Mouse (Mus musculus): ENCODE results near the gene Macf1.

DNA sequence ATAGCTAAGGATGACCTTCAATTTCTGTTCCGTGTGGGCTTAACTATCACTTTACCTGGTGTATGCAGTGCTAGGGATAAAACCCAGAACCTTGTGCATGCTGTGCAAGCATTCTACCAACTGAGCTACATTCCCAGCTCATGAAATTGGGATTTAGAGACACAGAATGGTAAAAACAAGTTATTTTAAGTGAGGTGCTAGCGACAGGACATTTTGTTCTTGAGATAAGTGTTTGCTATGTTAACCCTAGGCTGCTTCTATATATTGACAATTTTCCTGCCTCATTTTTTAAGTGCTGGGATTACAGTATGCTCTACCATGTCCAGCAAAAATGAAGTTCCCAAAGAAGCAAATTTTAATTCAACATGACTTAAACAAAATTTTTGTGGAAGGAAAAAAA, 267.3 kb downstream of the Macf1 start:
- TF ChIP-seq POLR2A (IDR thresholded peaks at IDR 0.05; ENCODE audit: insufficient read depth, low read depth, low read length) = no peak
- no peak for TF ChIP-seq CTCF (IDR thresholded peaks at IDR 0.05)
- TF ChIP-seq EP300 (IDR thresholded peaks at IDR 0.05; ENCODE audit: insufficient read depth, low read depth, low read length) = no peak
